Mouse (Mus musculus) activated CD4-positive, CD25-positive, alpha-beta regulatory T cell (primary cell): ENCODE results near the gene Daxx. TPM values are rescaled to one million over a fixed set of nuclear protein-coding genes. Genes with fewer than 3 reads are reported as not detected.

Source experiments
- polyA plus RNA-seq, 2 experiments: library from polyadenylated mRNA; unstranded; fragments of 100-300 nt; shearing (Covaris generic); gene quantifications; one replicate each; pipeline ENCODE4 v1.2.1; 2017

Daxx gene
- 100 to 1,000 TPM; 126 to 129 TPM for polyA plus RNA-seq

DNA sequence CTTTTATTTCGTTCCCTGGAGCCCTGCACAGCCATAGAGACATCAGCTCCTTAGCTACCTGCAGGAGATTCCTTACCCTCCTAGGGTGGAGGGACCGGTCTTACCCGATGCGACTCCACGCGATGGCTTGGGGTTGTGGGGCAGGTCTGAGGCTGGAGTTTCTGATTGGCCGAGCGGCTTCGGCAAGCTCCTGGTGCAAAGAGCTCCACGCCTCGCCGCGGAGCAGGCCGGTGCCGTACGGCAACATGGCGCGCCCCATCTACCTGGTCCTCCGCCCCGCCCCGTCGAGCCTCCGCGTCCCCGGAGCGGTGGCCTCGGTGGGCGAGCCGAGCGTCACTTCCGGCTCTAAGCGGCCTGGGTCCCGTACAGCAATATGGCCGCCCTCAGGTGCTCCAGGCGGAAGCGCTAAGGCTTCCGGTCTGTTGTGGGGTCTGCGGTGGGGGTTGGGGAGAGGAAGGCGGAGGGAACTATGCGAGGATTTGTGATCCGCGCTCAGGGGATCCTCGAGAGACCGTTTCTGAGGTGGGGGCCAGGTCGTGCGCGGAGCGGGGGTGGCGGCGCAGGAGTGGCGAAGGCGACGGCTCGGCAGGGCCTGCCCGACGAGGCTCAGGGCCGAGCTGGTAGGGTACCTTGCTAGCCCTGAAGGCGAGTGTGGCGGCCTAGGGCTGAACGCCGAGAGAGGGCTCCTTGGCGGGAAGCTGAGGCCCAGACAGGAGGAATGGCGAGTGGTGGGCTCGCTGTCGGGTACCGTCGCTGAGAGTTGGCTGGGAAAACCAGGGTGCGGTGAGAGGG is at the start of gene Daxx:
TSS of gene Daxx (plus strand) at position 338 of the 792 bp plus-strand sequence.

DNA sequence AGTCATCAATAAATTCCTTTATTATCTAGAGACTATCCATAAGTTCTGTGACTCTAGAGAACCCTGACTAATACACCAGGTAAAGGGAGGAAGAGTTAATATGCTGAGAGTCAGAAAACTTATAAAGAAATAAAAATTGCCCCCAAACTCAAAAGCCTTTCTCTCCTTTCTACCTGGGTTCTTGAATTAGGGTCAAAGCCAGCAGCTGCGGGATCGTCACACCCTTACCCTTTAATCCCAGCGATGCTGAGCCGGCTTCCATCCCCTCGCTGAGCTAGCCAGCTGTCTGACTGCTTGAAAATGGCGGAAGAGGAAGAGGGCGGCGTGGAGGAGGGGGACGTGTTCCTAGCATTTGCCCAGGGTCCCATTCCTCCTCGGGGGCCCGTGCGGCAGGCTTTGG is 35.7 kb upstream of the Daxx start, which contains the start of gene Gm7029:
TSS of gene Gm7029 (plus strand) at position 301 of the 400 bp plus-strand sequence.

DNA sequence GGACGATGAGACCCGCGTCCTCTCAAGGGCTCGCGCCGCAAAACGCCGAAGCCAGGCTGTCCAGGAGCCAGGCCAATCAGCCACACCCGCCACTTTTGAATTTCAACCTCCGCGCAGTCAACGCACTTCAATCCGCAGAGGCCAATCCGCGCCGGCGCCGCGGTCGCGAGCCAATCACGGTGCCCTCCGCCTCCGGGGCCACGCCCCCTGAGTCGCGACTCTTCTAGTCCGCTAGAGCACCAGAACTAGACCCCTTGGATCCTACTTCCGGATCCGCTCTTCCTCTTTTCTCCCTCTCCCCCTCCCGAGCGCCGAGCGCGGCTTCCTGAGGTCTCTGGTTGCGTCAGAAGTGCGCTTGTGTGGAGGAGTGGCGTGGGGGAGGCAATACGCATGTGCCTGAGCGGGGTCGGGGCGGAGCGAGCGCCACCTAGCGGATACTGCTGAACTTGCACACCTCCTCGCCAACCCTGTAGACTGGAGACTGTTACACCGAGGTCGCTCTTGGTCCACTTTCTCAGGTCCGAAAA is 18.6 kb upstream of the Daxx start, which contains the start of gene Kifc1:
TSS of gene Kifc1 (minus strand) at position 129 of the 527 bp plus-strand sequence.

DNA sequence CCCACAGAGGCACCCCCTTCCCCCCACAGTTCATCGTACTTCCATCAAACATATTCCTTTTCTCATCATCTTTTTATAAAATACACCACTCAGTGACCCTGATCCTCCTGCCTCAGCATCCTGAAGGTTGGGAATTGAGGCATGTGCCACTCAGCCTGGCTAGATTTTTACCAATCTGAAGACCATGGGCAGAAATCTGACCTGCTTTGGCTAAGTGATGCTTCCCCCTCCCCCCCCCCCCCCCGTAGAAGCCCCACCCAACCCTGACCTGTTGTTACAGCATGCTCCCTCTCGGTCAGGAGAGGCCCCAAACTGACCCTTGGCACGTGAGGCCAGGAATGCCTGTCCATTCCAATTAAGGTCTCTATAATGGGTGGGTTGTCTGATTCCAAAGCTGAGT is 4.4 kb upstream of the Daxx start, which contains the start of gene Platr17:
TSS of gene Platr17 (plus strand) at position 301 of the 400 bp plus-strand sequence.

DNA sequence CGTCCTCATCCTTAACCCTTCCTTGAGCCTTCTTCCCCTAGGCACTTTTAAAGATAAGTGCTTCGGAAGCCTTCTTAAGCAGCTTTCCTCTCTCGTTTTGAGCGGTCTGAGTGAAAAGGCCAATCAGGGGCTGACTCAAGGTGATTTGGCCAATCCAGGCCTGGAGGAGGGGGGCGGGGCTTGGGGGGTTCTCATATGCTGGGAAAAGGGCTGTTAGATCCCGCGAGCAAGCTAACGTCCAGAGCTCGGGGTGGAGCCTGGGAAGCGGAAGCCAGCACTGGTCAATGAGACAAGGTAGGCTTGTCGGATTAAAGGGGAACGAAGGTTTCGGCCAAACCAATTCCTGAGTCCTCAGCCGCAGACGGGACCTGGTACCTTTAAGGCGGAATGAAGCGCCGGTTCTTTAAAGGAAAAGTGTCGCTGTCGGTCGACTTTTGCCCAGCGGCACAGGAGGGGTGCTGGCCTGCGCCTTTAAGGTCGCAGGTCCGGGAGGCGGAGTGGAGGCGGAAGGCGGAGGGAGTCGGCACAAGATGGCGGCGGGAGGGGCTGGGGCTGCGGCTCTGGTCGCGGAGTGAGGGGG is 6.5 kb downstream of the Daxx start, which contains the start of the genes Tapbp and Zbtb22:
TSS of gene Tapbp (plus strand) at position 229 of the 580 bp plus-strand sequence.
TSS of gene Zbtb22 (plus strand) at position 234 of the 580 bp plus-strand sequence.

DNA sequence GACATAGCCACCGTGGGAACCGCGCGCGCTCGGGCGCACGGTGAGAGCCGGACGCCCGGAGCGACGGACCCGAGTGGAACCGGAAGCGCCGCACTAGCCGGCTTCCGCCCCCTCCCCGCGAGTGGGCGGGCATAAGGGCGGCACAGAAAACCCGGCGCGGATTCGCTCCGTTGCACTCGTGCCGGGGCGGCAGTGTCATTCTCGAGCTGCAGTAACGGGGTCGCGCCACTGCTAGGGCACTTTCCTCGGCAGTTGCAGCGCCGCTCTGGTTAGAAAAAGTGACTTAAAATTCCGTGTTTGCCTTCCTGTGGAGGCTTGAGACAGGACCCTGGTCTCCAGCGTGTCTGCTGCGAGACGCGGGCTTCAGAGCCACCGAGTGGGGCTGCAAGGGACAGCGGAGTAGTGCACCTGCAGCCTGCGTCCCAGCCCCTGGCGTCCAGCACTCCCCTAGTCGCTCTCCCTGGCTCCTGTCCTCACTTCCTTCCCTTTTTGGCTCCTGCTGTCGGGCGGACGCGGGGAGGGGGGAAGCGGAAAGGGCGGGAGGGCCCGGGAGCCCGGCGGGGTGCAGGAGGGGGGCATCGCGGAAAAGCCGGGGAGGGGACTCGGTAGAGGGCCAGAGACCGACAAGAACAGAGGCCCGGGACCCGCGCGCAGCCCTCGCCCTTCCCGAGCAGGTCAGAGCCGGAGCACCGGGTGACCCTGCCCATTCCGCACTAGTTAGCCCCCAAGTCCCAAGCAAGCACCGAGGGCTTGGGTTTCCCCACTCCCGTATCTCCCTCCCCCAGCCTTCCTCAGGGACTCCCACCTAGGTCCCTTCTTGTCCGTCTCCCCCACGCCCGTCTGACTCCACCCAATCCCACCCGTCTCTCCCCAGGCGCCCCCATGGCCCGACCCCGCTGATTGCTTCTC is 20.4 kb downstream of the Daxx start, which contains the start of gene Rgl2:
TSS of gene Rgl2 (plus strand) at position 173 of the 909 bp plus-strand sequence.

GRCm38 (mm10) chr17:33940206-33940805 is 31.1 kb downstream of the Daxx start, which contains the start of the genes Pfdn6 and Wdr46:
Pfdn6 (minus strand) TSS chr17:33940343.
Wdr46 (plus strand) TSS chr17:33940660.

DNA sequence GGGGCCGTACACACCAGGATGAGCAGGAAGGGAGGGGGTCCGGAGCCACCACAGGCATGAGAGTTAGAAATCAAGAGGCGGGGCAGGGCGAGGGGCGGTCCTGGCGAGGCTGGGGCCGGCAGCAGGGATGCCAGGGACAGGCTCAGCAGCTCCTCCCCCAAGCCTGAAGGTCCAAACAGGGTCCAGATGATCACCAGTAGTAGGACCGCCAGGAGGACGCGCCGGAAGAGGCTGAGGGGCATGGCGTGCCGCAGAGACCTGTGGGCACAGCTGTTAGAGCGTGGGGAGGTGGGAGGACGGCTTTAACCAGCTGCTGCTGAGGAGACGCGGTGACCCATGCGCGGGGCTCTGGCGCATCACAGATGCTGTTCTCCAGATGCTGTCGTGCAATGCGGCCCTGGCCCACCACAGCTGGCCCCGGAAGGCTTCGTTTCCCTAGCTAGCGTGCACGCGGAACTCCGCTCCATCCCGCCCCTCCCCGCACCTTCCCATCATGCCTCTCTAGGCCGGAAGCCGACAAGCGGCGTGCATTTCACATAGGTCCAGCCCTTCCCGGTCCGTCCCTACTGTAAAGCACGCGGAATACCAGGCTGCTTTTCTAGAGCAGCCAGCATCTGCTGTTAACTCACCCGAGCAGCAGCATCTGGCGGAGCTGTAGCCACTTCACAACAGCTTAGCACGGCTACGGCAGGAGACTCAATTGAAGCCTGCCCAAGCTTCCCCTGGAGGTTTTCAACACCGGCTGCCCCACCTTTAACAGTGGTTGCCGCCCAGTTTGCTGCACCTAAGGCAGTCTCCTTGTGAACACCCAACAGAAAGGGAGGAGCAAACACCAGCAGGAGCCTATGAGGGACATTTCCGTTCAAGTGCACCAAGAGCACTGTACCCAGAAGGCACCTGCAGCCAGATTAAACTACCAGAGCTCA is 42.1 kb downstream of the Daxx start, which contains the start of gene B3galt4:
TSS of gene B3galt4 (minus strand) at position 468 of the 926 bp plus-strand sequence.

DNA sequence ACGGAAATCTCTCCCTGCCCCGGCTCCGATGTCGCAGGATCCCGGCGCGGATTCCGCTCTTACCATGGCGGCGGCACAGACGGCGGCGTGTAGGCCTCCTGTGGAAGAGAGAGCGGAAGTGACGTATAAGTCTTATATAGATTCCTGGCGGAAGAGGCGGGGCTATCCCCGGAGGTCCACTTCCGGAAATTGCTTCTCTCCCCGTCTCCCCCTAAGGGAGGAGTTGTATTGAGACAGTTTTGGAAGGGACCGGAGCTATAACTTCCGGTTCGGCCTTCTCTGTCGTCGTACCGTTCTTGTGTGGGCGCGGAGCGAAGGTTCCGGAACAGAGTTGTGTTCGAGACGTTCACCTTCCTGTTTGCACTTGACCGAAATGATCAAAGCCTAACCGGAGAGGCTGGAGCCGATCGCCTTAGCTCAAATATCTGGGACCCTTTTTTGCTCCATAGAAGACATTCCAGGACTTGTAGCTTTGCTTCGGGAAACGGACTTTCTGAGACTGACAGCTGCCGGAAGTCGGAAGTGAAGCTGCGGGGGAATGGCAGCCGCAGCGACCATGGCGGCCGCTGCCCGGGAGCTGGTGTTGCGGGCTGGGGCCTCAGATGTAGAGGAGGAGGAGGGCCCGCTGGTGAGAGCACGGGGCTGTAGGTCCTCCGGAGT is 46.5 kb downstream of the Daxx start, which contains the start of the genes Vps52 and Rps18:
TSS of gene Vps52 (plus strand) at position 258 of the 660 bp plus-strand sequence.
TSS of gene Rps18 (minus strand) at position 447 of the 660 bp plus-strand sequence.

Other genes with a start within 250 kb of the Daxx start
- gene Hnrnpm, start 222.6 kb upstream of the Daxx start, polyA plus RNA-seq: 100 to 1,000 TPM; 292 to 345 TPM
- gene March2, start 190.7 kb upstream of the Daxx start, polyA plus RNA-seq: 100 to 1,000 TPM; 115 to 135 TPM
- gene Rab11b, start 148.9 kb upstream of the Daxx start, polyA plus RNA-seq: 100 to 1,000 TPM; 257 to 293 TPM
- 1 to 10 TPM; 2.2 to 9.0 TPM for gene Angptl4, start 127.6 kb upstream of the Daxx start, polyA plus RNA-seq
- gene Kank3, start 98.9 kb upstream of the Daxx start, polyA plus RNA-seq: 1 to 10 TPM; 5.5 to 8.4 TPM
- 1,000 to 10,000 TPM in 1 of 2 experiments, 100 to 1,000 TPM in 1; 711 to 1,323 TPM for gene Rps28, start 84.9 kb upstream of the Daxx start, polyA plus RNA-seq
- gene Ndufa7, start 84.8 kb upstream of the Daxx start, polyA plus RNA-seq: 100 to 1,000 TPM; 336 to 377 TPM
- 10 to 100 TPM; 10.3 to 32.6 TPM for gene Cd320, start 66.3 kb upstream of the Daxx start, polyA plus RNA-seq
- not detected for gene Gm7029, start 35.6 kb upstream of the Daxx start, polyA plus RNA-seq
- 10 to 100 TPM in 1 of 2 experiments, 1 to 10 TPM in 1; 5.4 to 10.0 TPM for gene Kifc1, start 18.8 kb upstream of the Daxx start, polyA plus RNA-seq
- 1 to 10 TPM; 3.2 to 8.3 TPM for gene Platr17, start 4.3 kb upstream of the Daxx start, polyA plus RNA-seq
- gene Tapbp, start 6.5 kb downstream of the Daxx start, polyA plus RNA-seq: 100 to 1,000 TPM; 650 to 721 TPM
- gene Zbtb22, start 6.5 kb downstream of the Daxx start, polyA plus RNA-seq: 10 to 100 TPM; 18.2 to 18.6 TPM
- 100 to 1,000 TPM; 109 to 112 TPM for gene Rgl2, start 20.1 kb downstream of the Daxx start, polyA plus RNA-seq
- gene Pfdn6, start 30.9 kb downstream of the Daxx start, polyA plus RNA-seq: 100 to 1,000 TPM; 145 to 156 TPM
- 10 to 100 TPM; 46.5 to 72.2 TPM for gene Wdr46, start 31.2 kb downstream of the Daxx start, polyA plus RNA-seq
- 10 to 100 TPM; 37.5 to 47.5 TPM for gene B3galt4, start 42.1 kb downstream of the Daxx start, polyA plus RNA-seq
- 10 to 100 TPM; 61.1 to 66.8 TPM for gene Vps52, start 46.4 kb downstream of the Daxx start, polyA plus RNA-seq
- gene Rps18, start 46.6 kb downstream of the Daxx start, polyA plus RNA-seq: 1,000 to 10,000 TPM; 1,636 to 3,186 TPM
- gene H2-K1, start 90.9 kb downstream of the Daxx start, polyA plus RNA-seq: over 10,000 TPM; 11,900 to 12,872 TPM
- 10 to 100 TPM; 27.7 to 36.2 TPM for gene Ring1, start 115.3 kb downstream of the Daxx start, polyA plus RNA-seq
- gene H2-Ke6, start 118.6 kb downstream of the Daxx start, polyA plus RNA-seq: 100 to 1,000 TPM; 183 to 346 TPM
- 10 to 100 TPM; 80.0 to 90.9 TPM for gene Slc39a7, start 122.3 kb downstream of the Daxx start, polyA plus RNA-seq
- gene Rxrb, start 122.4 kb downstream of the Daxx start, polyA plus RNA-seq: 10 to 100 TPM; 43.3 to 60.3 TPM
- gene Col11a2, start 130.0 kb downstream of the Daxx start, polyA plus RNA-seq: 1 to 10 TPM in 1 of 2 experiments, under 1 TPM in 1; 0.86 to 1.7 TPM
- 10 to 100 TPM; 19.9 to 60.5 TPM for gene H2-Oa, start 182.9 kb downstream of the Daxx start, polyA plus RNA-seq
- 100 to 1,000 TPM; 113 to 424 TPM for gene H2-DMa, start 210.1 kb downstream of the Daxx start, polyA plus RNA-seq
- 100 to 1,000 TPM; 158 to 192 TPM for gene Brd2, start 213.2 kb downstream of the Daxx start, polyA plus RNA-seq
- gene H2-DMb2, start 233.9 kb downstream of the Daxx start, polyA plus RNA-seq: 10 to 100 TPM in 1 of 2 experiments, 1 to 10 TPM in 1; 6.4 to 25.9 TPM
- gene H2-DMb1, start 243.7 kb downstream of the Daxx start, polyA plus RNA-seq: 10 to 100 TPM in 1 of 2 experiments, 1 to 10 TPM in 1; 3.4 to 17.2 TPM